ENCODE assay signal across 13 mouse cellular contexts in the genomic region with DNA sequence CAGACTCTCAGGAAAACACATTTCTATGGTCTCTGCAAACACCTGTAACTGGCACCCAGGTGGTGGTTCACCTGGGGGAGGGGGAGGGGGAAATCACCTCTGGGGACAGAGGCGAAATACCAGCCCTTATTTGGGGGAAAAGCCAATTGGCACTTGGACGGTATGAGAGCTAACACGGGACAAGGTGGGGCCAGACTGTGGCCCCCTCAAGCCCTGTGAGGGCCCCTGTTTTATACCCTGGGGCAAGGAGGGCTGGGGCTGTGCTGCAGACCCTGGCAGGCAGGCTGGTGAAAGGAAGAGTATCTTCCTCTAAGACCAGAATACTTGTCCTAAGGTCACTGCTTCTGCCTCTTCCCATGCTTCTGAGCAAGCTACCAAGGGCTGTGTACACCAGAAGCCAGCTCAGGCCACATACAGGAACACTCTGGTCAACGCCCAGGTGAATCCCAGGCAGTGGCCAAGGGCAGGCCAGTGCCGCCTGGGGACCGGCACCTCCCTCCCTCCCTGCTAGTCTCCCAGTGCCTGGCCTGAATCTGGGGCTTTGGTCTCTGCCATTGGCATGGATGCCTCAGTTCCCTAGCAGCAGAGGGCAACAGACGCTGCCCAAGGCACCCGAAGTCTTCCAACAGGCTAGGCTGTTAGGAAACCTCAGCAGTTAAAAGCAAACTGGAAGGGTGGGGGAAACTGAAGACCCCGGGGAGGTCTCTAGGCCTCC. TPM values are rescaled to one million over a fixed set of nuclear protein-coding genes. Genes with fewer than 3 reads are reported as not detected.
A peak's percentile ranks its signal among the peaks of the same experiment; 100 is the strongest.
DNase-seq lines count a peak whose midpoint lies in the region; ATAC-seq and TF ChIP-seq lines count a peak whose summit lies in the region.
"Had no signal": no experiment of that assay in that cellular context is flagged by ENCODE, and none has a peak within 500 bp of the region (broad histone marks: within the 10 kb centered on the region; RNA-seq: fewer than 3 reads in every experiment).

No protein-coding gene starts in this region.

- no peaks in the 10 kb centered on the region for H3K79me2 ChIP-seq in myocyte (ENCODE audit: control insufficient read depth, insufficient read depth)

- H3K4me1 ChIP-seq in heart, embryonic 13.5 days = peaks cover 84% of the 10 kb centered on the region
- peaks cover 55% of the 10 kb centered on the region for H3K4me1 ChIP-seq in midbrain, embryonic 14.5 days (ENCODE audit: control insufficient read depth, insufficient read depth, low read length)
- H3K4me1 ChIP-seq in midbrain, embryonic 10.5 days = peaks cover 75% of the 10 kb centered on the region

- no peaks in the 10 kb centered on the region for H3K27me3 ChIP-seq in heart, embryonic 13.5 days (replicated peaks)
- no peaks in the 10 kb centered on the region for H3K27me3 ChIP-seq in midbrain, embryonic 14.5 days (ENCODE audit: control insufficient read depth, insufficient read depth, low read length)
- no peaks in the 10 kb centered on the region for H3K27me3 ChIP-seq in midbrain, embryonic 10.5 days (ENCODE audit: low read depth, poor library complexity, severe bottlenecking)
- H3K27me3 ChIP-seq in myocyte (ENCODE audit: control insufficient read depth, insufficient read depth, insufficient read length) = no peaks in the 10 kb centered on the region
- H3K27me3 ChIP-seq: heart, embryonic 15.5 days; lung, embryonic 15.5 days had no signal

- H3ac ChIP-seq in myocyte (ENCODE audit: control insufficient read depth, insufficient read length) = no peak overlapping the region

- DNase-seq in heart, postnatal 14 days = no peak
- DNase-seq in midbrain, embryonic 14.5 days = no peak
- no peak for DNase-seq in midbrain, embryonic 10.5 days (ENCODE audit: low spot score)
- peak; percentile 62 for DNase-seq in cerebellum, adult 9-11 months
- DNase-seq in gastrocnemius, postnatal 25 days = no peak
- DNase-seq: adrenal gland, postnatal 36 days; kidney, adult 9 months; liver had no signal

- no peak for ATAC-seq in heart, embryonic 13.5 days (ENCODE audit: extremely low read depth, insufficient number of reproducible peaks, low FRiP score, low TSS enrichment)
- ATAC-seq in midbrain, embryonic 14.5 days (ENCODE audit: low FRiP score, low TSS enrichment) = no peak

- TF ChIP-seq POLR2A in myocyte (IDR thresholded peaks at IDR 0.05; ENCODE audit: insufficient read length, low read depth) = no peak

- H3K27ac ChIP-seq in heart, embryonic 13.5 days (replicated peaks) = no peak overlapping the region
- 0 out of 2 replicates have a peak overlapping the region, but pooled peaks have one; percentile 8 for H3K27ac ChIP-seq in midbrain, embryonic 14.5 days (replicated peaks; ENCODE audit: low read depth, low read length)
- no peak overlapping the region for H3K27ac ChIP-seq in midbrain, embryonic 10.5 days (replicated peaks)
- H3K27ac ChIP-seq: heart, embryonic 15.5 days; lung, embryonic 15.5 days had no signal

- no peak overlapping the region for H3K4me2 ChIP-seq in heart, embryonic 13.5 days
- no peak overlapping the region for H3K4me2 ChIP-seq in midbrain, embryonic 14.5 days (ENCODE audit: low read length)
- no peak overlapping the region for H3K4me2 ChIP-seq in myocyte (ENCODE audit: low read depth)
- H3K4me2 ChIP-seq: heart, embryonic 15.5 days; lung, embryonic 15.5 days had no signal

- H3K36me3 ChIP-seq in heart, embryonic 13.5 days = peaks cover 66% of the 10 kb centered on the region
- peaks cover 53% of the 10 kb centered on the region for H3K36me3 ChIP-seq in midbrain, embryonic 14.5 days (ENCODE audit: control insufficient read depth, insufficient read depth, low read length)
- peaks cover 77% of the 10 kb centered on the region for H3K36me3 ChIP-seq in midbrain, embryonic 10.5 days
- no peaks in the 10 kb centered on the region for H3K36me3 ChIP-seq in myocyte (ENCODE audit: control insufficient read depth, insufficient read depth)

- no peaks in the 10 kb centered on the region for H3K9me3 ChIP-seq in heart, embryonic 13.5 days
- no peaks in the 10 kb centered on the region for H3K9me3 ChIP-seq in midbrain, embryonic 14.5 days (ENCODE audit: control insufficient read depth, low read length)
- no peaks in the 10 kb centered on the region for H3K9me3 ChIP-seq in midbrain, embryonic 10.5 days (replicated peaks)
- H3K9me3 ChIP-seq: heart, embryonic 15.5 days; lung, embryonic 15.5 days had no signal

- no peak overlapping the region for H3K4me3 ChIP-seq in heart, embryonic 13.5 days
- H3K4me3 ChIP-seq in midbrain, embryonic 14.5 days (replicated peaks; ENCODE audit: low read depth, low read length) = no peak overlapping the region
- H3K4me3 ChIP-seq in midbrain, embryonic 10.5 days = no peak overlapping the region
- H3K4me3 ChIP-seq in myocyte = no peak overlapping the region
- H3K4me3 ChIP-seq: heart, embryonic 15.5 days; lung, embryonic 15.5 days had no signal

- intact Hi-C loops in heart, postnatal 14 days (cut with DNase I) = no loop called here

- 77% methylated on average over 9 of the region's 9 CpGs for WGBS in heart, embryonic 13.5 days
- 89% methylated on average over 9 of the region's 9 CpGs for WGBS in midbrain, embryonic 14.5 days
- WGBS in midbrain, embryonic 10.5 days = 88% methylated on average over 9 of the region's 9 CpGs

- H3K9ac ChIP-seq in heart, embryonic 13.5 days = 0 out of 2 replicates have a peak overlapping the region, but pooled peaks have one; percentile 0
- H3K9ac ChIP-seq in midbrain, embryonic 14.5 days (replicated peaks; ENCODE audit: low read length) = no peak overlapping the region
- H3K9ac ChIP-seq: heart, embryonic 15.5 days; lung, embryonic 15.5 days had no signal

TF ChIP-seq in myocyte, 11 proteins besides CTCF, POLR2A, EP300 and RAD21:
- no peak for TF ChIP-seq MAX (IDR thresholded peaks at IDR 0.05; ENCODE audit: low read depth)
- TF ChIP-seq E2F4 (IDR thresholded peaks at IDR 0.05; ENCODE audit: insufficient read depth) = no peak
- no peak for TF ChIP-seq TCF3 (IDR thresholded peaks at IDR 0.05; ENCODE audit: insufficient read length, low read depth)
- TF ChIP-seq USF1 (IDR thresholded peaks at IDR 0.05; ENCODE audit: low read depth) = no peak
- TF ChIP-seq POLR2AphosphoS2 (IDR thresholded peaks at IDR 0.05; ENCODE audit: insufficient read length, low read depth) = peak; percentile 16
- no peak for TF ChIP-seq MYOG (IDR thresholded peaks at IDR 0.05; ENCODE audit: control insufficient read depth in 1 of 3, insufficient read depth in 1 of 3, insufficient read length in 2 of 3, low read depth in 2 of 3)

RNA-seq across cellular contexts. Expression of a gene that starts 7.7 kb away (rescaled TPM):
- not detected in 2 replicates for polyA plus RNA-seq in heart, embryonic 13.5 days (2015; fragmentation: Nextera tagmentation; extraction: Ambion mirVana)
- under 1 TPM in 1 of 2 experiments, not detected in 1; 0.31 TPM for total RNA-seq in heart, postnatal 14 days (2021)
- polyA plus RNA-seq in midbrain, embryonic 14.5 days (2014; fragmentation: Nextera tagmentation; extraction: Ambion mirVana) = 0.26 TPM in 1 of 2 replicates, not detected in the other
- polyA plus RNA-seq in midbrain, embryonic 10.5 days (2016; fragmentation: Nextera tagmentation; extraction: Ambion mirVana) = 0.16 TPM in 1 of 2 replicates, not detected in the other
- 3.2 TPM for polyA plus RNA-seq in myocyte (2012; fragmentation: generic; extraction: Trizol)
- under 1 TPM in 1 of 2 experiments, not detected in 1; 0.61 TPM for total RNA-seq in gastrocnemius, postnatal 25 days (2021)
- polyA plus RNA-seq: embryonic facial prominence, embryonic 14.5 days; heart, embryonic 15.5 days had no signal

RNA-seq across cellular contexts. Expression of a gene that starts 8.1 kb away (rescaled TPM):
- 48.6 and 49.5 TPM in 2 replicates for polyA plus RNA-seq in heart, embryonic 13.5 days (2015; fragmentation: Nextera tagmentation; extraction: Ambion mirVana)
- 10 to 100 TPM; 35.4 to 36.8 TPM for total RNA-seq in heart, postnatal 14 days (2021)
- polyA plus RNA-seq in midbrain, embryonic 14.5 days (2014; fragmentation: Nextera tagmentation; extraction: Ambion mirVana) = 46.7 and 52.1 TPM in 2 replicates
- 24.0 and 30.4 TPM in 2 replicates for polyA plus RNA-seq in midbrain, embryonic 10.5 days (2016; fragmentation: Nextera tagmentation; extraction: Ambion mirVana)
- polyA plus RNA-seq in myocyte (2012; fragmentation: generic; extraction: Trizol) = 26.1 TPM
- 10 to 100 TPM; 12.5 to 14.6 TPM for total RNA-seq in gastrocnemius, postnatal 25 days (2021)

RNA-seq across cellular contexts. Expression of a gene that starts 21.8 kb away (rescaled TPM):
- 1.6 and 1.7 TPM in 2 replicates for polyA plus RNA-seq in heart, embryonic 13.5 days (2015; fragmentation: Nextera tagmentation; extraction: Ambion mirVana)
- 1 to 10 TPM; 2.1 to 2.6 TPM for total RNA-seq in heart, postnatal 14 days (2021)
- polyA plus RNA-seq in midbrain, embryonic 14.5 days (2014; fragmentation: Nextera tagmentation; extraction: Ambion mirVana) = 17.8 and 42.5 TPM in 2 replicates
- 2.2 and 3.4 TPM in 2 replicates for polyA plus RNA-seq in midbrain, embryonic 10.5 days (2016; fragmentation: Nextera tagmentation; extraction: Ambion mirVana)
- polyA plus RNA-seq in myocyte (2012; fragmentation: generic; extraction: Trizol) = 14.3 TPM
- 1 to 10 TPM in 1 of 2 experiments, under 1 TPM in 1; 0.72 to 1.0 TPM for total RNA-seq in gastrocnemius, postnatal 25 days (2021)

RNA-seq across cellular contexts. Expression of a gene that starts 48.7 kb away (rescaled TPM):
- 35.6 and 37.5 TPM in 2 replicates for polyA plus RNA-seq in heart, embryonic 13.5 days (2015; fragmentation: Nextera tagmentation; extraction: Ambion mirVana)
- 10 to 100 TPM; 21.6 to 22.2 TPM for total RNA-seq in heart, postnatal 14 days (2021)
- polyA plus RNA-seq in midbrain, embryonic 14.5 days (2014; fragmentation: Nextera tagmentation; extraction: Ambion mirVana) = 77.8 and 83.8 TPM in 2 replicates
- polyA plus RNA-seq in midbrain, embryonic 10.5 days (2016; fragmentation: Nextera tagmentation; extraction: Ambion mirVana) = 63.9 and 81.5 TPM in 2 replicates
- 66.8 TPM for polyA plus RNA-seq in myocyte (2012; fragmentation: generic; extraction: Trizol)
- 1 to 10 TPM; 5.9 to 6.1 TPM for total RNA-seq in gastrocnemius, postnatal 25 days (2021)
